Mouse (Mus musculus) embryonic facial prominence, embryonic 14.5 days (tissue): ENCODE results near the gene Tshr. TPM values are rescaled to one million over a fixed set of nuclear protein-coding genes. Genes with fewer than 3 reads are reported as not detected.

Source experiments
- ATAC-seq: fragments of 200-750 bp; cut with Nextera tagmentation; 2 replicates; pipeline ENCODE4 v1.8.0; 2017; ENCODE audit warnings: low read depth, moderate number of reproducible peaks, moderate TSS enrichment
- DNase-seq: peaks from one replicate; pipeline ENCODE4 v3.0.0-alpha.2; 2015; ENCODE audit warnings: low spot score
- H3K27ac ChIP-seq: fragments of 300-500 bp; sonication (generic); replicated peaks from 2 replicates; pipeline ENCODE4 v1.5.1; 2014; ENCODE audit warnings: low read depth, mild to moderate bottlenecking, low read length, moderate library complexity
- H3K27me3 ChIP-seq: fragments of 300-500 bp; sonication (generic); replicated peaks from 2 replicates; pipeline ENCODE4 v1.6.1; 2014; ENCODE audit warnings: low read length; ENCODE audit not compliant: control insufficient read depth, insufficient read depth
- H3K36me3 ChIP-seq: fragments of 300-500 bp; sonication (generic); 2 replicates; pipeline ENCODE4 v1.6.1; 2014; ENCODE audit warnings: low read length, mixed read lengths; ENCODE audit not compliant: control insufficient read depth, insufficient read depth
- H3K4me1 ChIP-seq: fragments of 300-500 bp; sonication (generic); 2 replicates; pipeline ENCODE4 v1.6.1; 2014; ENCODE audit warnings: antibody characterized with exemption, low read length; ENCODE audit not compliant: control insufficient read depth, insufficient read depth
- H3K4me2 ChIP-seq: fragments of 300-500 bp; sonication (generic); 2 replicates; pipeline ENCODE4 v1.6.1; 2014; ENCODE audit warnings: low read depth, mild to moderate bottlenecking, low read length, moderate library complexity, mixed read lengths
- H3K4me3 ChIP-seq: fragments of 300-500 bp; sonication (generic); 2 replicates; pipeline ENCODE4 v1.5.1; 2014; ENCODE audit warnings: low read depth, mild to moderate bottlenecking, low read length
- H3K9ac ChIP-seq: fragments of 300-500 bp; sonication (generic); 2 replicates; pipeline ENCODE4 v1.6.1; 2014; ENCODE audit warnings: low read depth, mild to moderate bottlenecking, low read length, moderate library complexity, mixed read lengths
- H3K9me3 ChIP-seq: fragments of 300-500 bp; sonication (generic); 2 replicates; pipeline ENCODE4 v1.6.1; 2016; ENCODE audit warnings: low read length; ENCODE audit not compliant: control insufficient read depth
- WGBS: fragments of 180-500 bp; shearing (Covaris S2); extraction: QIAGEN DNeasy Blood & Tissue Kit; methylation state at CpG from one replicate; pipeline ENCODE4 v1.1.7; 2014; 5-methylcytosine and 5-hydroxymethylcytosine counted together
- polyA plus RNA-seq: library from polyadenylated mRNA; unstranded; fragments of >200 nt; fragmentation: Nextera tagmentation; extraction: Ambion mirVana; gene quantifications from 2 replicates; pipeline ENCODE4 v1.2.1, GENCODE M21; 2014

Gene Tshr
- polyA plus RNA-seq, 1 experiment from 2014 or later = 0.63 TPM

DNA sequence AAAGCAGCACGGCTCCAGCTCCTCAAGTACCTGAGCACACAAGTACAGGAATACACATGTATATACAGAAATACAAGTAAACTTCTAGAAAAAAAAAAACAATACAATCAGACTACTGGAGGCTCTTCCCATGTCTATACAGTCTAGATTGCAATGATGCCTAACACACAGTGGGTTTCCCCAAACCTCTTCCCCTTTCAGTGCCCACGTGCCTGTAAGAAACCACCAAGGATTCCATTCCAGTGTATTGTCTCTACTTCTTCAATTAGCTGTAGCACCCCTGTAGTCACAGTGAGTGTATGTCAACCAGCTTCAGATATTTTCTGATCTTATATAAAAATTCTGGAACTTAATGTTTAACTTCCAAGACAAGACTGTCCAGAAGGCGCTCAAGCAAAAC, 207.8 kb downstream of the Tshr start:
- Histone ChIP-seq H3K4me3 (no peak overlapping the region), H3K9me3 (no peaks in the 10 kb centered on the region), H3K4me1 (peaks cover 9% of the 10 kb centered on the region; the same call in 1 of the 2 replicates), H3K27me3 (no peaks in the 10 kb centered on the region), H3K36me3 (no peaks in the 10 kb centered on the region), H3K27ac (no peak overlapping the region), H3K4me2 (no peak overlapping the region), H3K9ac (no peak overlapping the region)
- DNase-seq (no peak), ATAC-seq (no peak)
- over 99% methylated on average over 3 of the region's 3 CpGs for WGBS

Other genes with a start within 250 kb of the Tshr start
- 8.2 and 9.6 TPM in 2 replicates for gene Cep128, start 154 bp upstream of the Tshr start, polyA plus RNA-seq
- gene Gtf2a1, start 205.9 kb downstream of the Tshr start, polyA plus RNA-seq = 26.9 and 32.2 TPM in 2 replicates